Mouse (Mus musculus): ENCODE measurements at regions not wholly inside any gene's neighbourhood (a gene's known extent, or its start where the extent isn't known, plus 50 kb on each side); places are given as distances from the start of the nearest gene placed in this dataset.

DNA sequence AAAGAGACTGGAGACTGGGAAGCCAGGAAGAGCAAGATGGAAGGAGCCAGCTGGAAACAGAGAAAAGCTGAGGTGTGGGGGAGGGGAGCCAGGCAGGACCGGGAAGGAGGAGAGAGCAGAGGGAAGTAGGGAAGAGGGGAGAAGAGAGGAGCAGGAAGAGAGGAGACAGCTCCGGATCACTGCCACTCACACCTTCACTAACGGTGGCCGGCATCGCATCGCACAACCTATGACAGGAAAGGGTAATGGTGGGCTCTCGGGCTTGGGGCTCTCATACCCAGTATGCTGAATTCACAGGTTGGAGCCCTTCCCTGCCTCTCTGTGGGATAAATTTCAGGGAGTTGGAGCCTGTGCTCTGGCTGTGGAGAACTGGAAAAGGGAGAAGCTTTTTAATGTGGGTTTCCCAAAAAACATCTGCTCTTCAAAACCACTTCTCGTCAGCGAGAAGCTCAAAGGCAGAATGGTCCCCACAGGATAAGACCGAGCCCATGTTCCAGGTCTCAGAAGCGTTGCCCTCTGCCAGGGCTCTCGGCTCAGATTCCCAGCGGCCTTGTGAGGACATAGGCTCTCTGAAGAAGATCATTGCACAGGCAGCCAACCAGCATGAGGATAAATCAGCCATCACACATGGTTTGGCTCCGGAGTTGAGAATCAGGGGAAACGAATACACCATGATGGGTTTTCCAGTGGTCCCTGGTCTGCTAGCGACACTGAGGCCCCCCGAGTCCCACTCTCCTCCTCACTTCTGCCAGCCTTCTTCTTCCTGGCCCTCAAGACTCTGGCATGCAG, 53.8 kb upstream of the Coro2b start:
- WGBS: 73% methylated on average over 17 of the region's 17 CpGs
- Histone ChIP-seq H3K9ac (ENCODE audit: low read length) (no peak overlapping the region), H3K4me3 (ENCODE audit: low read depth, low read length) (no peak overlapping the region), H3K27me3 (ENCODE audit: control insufficient read depth, insufficient read depth, low read length) (no peaks in the 10 kb centered on the region), H3K4me2 (replicated peaks; ENCODE audit: low read depth) (no peak overlapping the region), H3K9me3 (ENCODE audit: control insufficient read depth, low read length) (no peaks in the 10 kb centered on the region), H3K36me3 (ENCODE audit: control insufficient read depth, insufficient read depth, low read length) (no peaks in the 10 kb centered on the region), H3K4me1 (replicated peaks; ENCODE audit: control insufficient read depth, insufficient read depth) (no peaks in the 10 kb centered on the region), H3K27ac (replicated peaks) (no peak overlapping the region)
- DNase-seq (ENCODE audit: low spot score) (no peak), ATAC-seq (ENCODE audit: low FRiP score, low TSS enrichment) (no peak)
- TF ChIP-seq CTCF (IDR thresholded peaks at IDR 0.05; ENCODE audit: low read depth) (no peak), EP300 (optimal IDR thresholded peaks at IDR 0.05) (no peak)

DNA sequence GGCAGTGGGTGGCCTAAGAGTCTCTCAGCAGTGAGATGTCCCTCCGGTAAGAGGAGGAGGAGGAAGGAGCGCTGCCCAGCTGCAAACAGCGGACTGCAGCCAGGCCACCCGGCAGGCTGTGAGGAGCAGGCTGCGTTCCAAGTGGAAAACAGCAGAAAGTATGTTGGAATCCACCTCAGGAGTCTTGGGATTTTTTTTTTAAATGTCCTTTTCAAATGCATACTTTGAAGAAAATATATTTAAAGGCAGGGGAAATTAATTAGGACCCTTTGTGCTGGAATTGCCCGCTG, 54.3 kb upstream of the Coro2b start:
- Histone ChIP-seq H3K27me3 (ENCODE audit: control insufficient read depth, insufficient read depth, low read length) (no peaks in the 10 kb centered on the region), H3K9me3 (ENCODE audit: control insufficient read depth, low read length) (no peaks in the 10 kb centered on the region), H3K4me3 (ENCODE audit: low read depth, low read length) (no peak overlapping the region), H3K36me3 (ENCODE audit: control insufficient read depth, insufficient read depth, low read length) (no peaks in the 10 kb centered on the region), H3K4me1 (replicated peaks; ENCODE audit: control insufficient read depth, insufficient read depth) (no peaks in the 10 kb centered on the region), H3K27ac (replicated peaks) (no peak overlapping the region), H3K9ac (ENCODE audit: low read length) (no peak overlapping the region), H3K4me2 (replicated peaks; ENCODE audit: low read depth) (no peak overlapping the region)
- DNase-seq (ENCODE audit: low spot score) (no peak), ATAC-seq (ENCODE audit: low FRiP score, low TSS enrichment) (no peak)
- WGBS: 36% methylated on average over 6 of the region's 6 CpGs
- TF ChIP-seq CTCF (IDR thresholded peaks at IDR 0.05; ENCODE audit: low read depth) (no peak), EP300 (optimal IDR thresholded peaks at IDR 0.05) (no peak)

DNA sequence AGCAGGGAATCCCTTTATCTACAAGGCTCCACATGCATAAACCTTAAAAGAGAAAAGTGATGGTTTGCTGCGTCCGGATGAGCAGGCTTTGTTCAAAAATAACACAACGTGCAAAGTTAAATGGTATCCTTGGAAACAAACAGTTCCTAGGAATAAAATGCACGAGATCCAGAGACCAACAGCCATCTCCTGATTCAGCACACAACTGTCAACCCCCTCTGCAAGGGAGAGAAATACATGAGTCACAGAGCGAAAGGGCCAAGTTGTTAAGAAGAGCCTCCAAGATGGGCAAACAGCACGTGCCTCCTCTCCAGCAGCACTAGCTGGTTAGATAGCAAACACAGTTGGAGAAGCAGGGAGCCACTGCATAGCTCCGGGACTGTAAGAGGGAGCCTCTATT, 61.2 kb upstream of the Coro2b start:
- Histone ChIP-seq H3K9me3 (ENCODE audit: control insufficient read depth, low read length) (no peaks in the 10 kb centered on the region), H3K27ac (replicated peaks) (no peak overlapping the region), H3K4me3 (ENCODE audit: low read depth, low read length) (no peak overlapping the region), H3K27me3 (ENCODE audit: control insufficient read depth, insufficient read depth, low read length) (no peaks in the 10 kb centered on the region), H3K9ac (ENCODE audit: low read length) (no peak overlapping the region), H3K36me3 (ENCODE audit: control insufficient read depth, insufficient read depth, low read length) (no peaks in the 10 kb centered on the region), H3K4me2 (replicated peaks; ENCODE audit: low read depth) (no peak overlapping the region), H3K4me1 (replicated peaks; ENCODE audit: control insufficient read depth, insufficient read depth) (no peaks in the 10 kb centered on the region)
- TF ChIP-seq CTCF (IDR thresholded peaks at IDR 0.05; ENCODE audit: low read depth) (no peak), EP300 (optimal IDR thresholded peaks at IDR 0.05) (no peak)
- ATAC-seq (ENCODE audit: low FRiP score, low TSS enrichment): no peak
- peak; percentile 8 for DNase-seq (ENCODE audit: low spot score)
- WGBS: 63% methylated on average over 7 of the region's 7 CpGs

DNA sequence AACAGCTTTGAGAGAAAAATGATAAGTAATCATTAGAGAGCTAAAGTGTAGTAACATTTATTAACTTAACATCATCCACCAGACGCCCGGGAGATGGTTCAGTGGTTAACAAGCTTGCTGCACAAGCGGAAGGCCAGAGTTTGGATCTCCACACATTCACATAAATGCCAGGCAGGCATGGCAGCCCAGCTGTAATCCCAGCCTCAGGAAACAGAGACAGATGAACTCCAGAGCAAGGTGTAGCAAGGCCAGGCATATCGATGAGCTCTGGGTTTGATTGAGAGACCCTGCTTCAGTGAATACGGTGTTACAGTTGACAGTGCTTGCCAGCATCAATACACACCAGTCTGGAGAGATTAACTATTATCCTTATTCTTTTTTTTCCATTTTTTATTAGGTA, 62.1 kb upstream of the Coro2b start:
- Histone ChIP-seq H3K9me3 (ENCODE audit: control insufficient read depth, low read length) (no peaks in the 10 kb centered on the region), H3K9ac (ENCODE audit: low read length) (no peak overlapping the region), H3K27me3 (ENCODE audit: control insufficient read depth, insufficient read depth, low read length) (no peaks in the 10 kb centered on the region), H3K36me3 (ENCODE audit: control insufficient read depth, insufficient read depth, low read length) (no peaks in the 10 kb centered on the region), H3K4me3 (ENCODE audit: low read depth, low read length) (no peak overlapping the region), H3K4me2 (replicated peaks; ENCODE audit: low read depth) (no peak overlapping the region), H3K27ac (replicated peaks) (no peak overlapping the region), H3K4me1 (replicated peaks; ENCODE audit: control insufficient read depth, insufficient read depth) (no peaks in the 10 kb centered on the region)
- 90% methylated on average over 5 of the region's 5 CpGs for WGBS
- TF ChIP-seq CTCF (IDR thresholded peaks at IDR 0.05; ENCODE audit: low read depth): no peak
- no peak for TF ChIP-seq EP300 (optimal IDR thresholded peaks at IDR 0.05)
- DNase-seq (ENCODE audit: low spot score): peak; percentile 9
- ATAC-seq (ENCODE audit: low FRiP score, low TSS enrichment): no peak

DNA sequence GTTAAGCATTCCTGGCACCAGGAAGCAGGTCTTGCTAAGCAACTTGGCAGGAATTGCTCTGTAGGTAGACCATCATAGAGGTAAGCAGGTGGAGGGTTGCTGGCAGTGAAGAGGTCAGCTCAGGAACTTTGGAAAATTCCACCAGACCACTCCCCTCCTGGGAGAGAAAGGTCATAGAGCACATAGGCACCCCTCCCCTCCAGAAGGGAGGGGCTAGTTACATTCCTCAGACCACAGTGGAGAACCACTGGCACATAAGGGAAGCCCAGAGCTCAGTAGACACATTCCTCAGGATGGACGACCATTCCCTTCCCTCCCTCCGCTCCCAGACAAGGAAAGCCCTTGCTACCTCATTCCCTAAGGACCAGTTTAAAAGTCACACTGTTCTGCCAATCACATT, 67.1 kb upstream of the Itga11 start:
- 75% methylated on average over 2 of the region's 2 CpGs for WGBS
- Histone ChIP-seq H3K9ac (ENCODE audit: low read length) (no peak overlapping the region), H3K4me3 (ENCODE audit: low read depth, low read length) (no peak overlapping the region), H3K9me3 (ENCODE audit: control insufficient read depth, low read length) (no peaks in the 10 kb centered on the region), H3K4me2 (replicated peaks; ENCODE audit: low read depth) (no peak overlapping the region), H3K27ac (replicated peaks) (no peak overlapping the region), H3K27me3 (ENCODE audit: control insufficient read depth, insufficient read depth, low read length) (no peaks in the 10 kb centered on the region), H3K36me3 (ENCODE audit: control insufficient read depth, insufficient read depth, low read length) (no peaks in the 10 kb centered on the region), H3K4me1 (replicated peaks; ENCODE audit: control insufficient read depth, insufficient read depth) (no peaks in the 10 kb centered on the region)
- no peak for ATAC-seq (ENCODE audit: low FRiP score, low TSS enrichment)
- no peak for DNase-seq (ENCODE audit: low spot score)
- no peak for TF ChIP-seq EP300 (optimal IDR thresholded peaks at IDR 0.05)

DNA sequence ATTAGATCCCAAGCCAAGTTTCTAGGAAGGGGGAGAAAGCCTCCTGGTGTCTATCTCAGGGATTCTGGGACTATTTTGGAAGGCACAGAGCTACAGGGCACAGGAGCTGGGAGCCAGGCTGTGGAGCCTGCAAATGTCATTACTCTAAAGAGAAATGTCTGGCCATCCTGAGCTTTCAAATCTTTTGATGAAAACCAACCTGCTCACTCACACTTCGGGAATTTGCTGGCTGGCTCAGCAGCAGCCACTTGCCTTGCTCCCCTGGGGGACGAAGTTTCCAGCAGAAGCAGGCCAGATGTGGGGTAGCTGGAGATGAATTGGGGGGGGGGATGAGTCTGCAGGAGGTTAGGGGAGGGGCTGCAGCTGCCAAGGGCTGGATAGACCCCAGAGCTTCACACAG, 66.2 kb upstream of the Itga11 start:
- Histone ChIP-seq H3K4me3 (ENCODE audit: low read depth, low read length) (no peak overlapping the region), H3K27ac (replicated peaks) (no peak overlapping the region), H3K9me3 (ENCODE audit: control insufficient read depth, low read length) (no peaks in the 10 kb centered on the region), H3K36me3 (ENCODE audit: control insufficient read depth, insufficient read depth, low read length) (no peaks in the 10 kb centered on the region), H3K27me3 (ENCODE audit: control insufficient read depth, insufficient read depth, low read length) (no peaks in the 10 kb centered on the region), H3K4me2 (replicated peaks; ENCODE audit: low read depth) (no peak overlapping the region), H3K4me1 (replicated peaks; ENCODE audit: control insufficient read depth, insufficient read depth) (no peaks in the 10 kb centered on the region), H3K9ac (ENCODE audit: low read length) (no peak overlapping the region)
- no peak for TF ChIP-seq CTCF (IDR thresholded peaks at IDR 0.05; ENCODE audit: low read depth)
- TF ChIP-seq EP300 (optimal IDR thresholded peaks at IDR 0.05): no peak
- 41% methylated on average over 2 of the region's 2 CpGs for WGBS
- ATAC-seq (ENCODE audit: low FRiP score, low TSS enrichment): no peak
- DNase-seq (ENCODE audit: low spot score): no peak

Data from stomach, postnatal 0 days (tissue).